Mouse (Mus musculus) right cerebral cortex, postnatal 4 days (tissue): ENCODE measurements at regions not wholly inside any gene's neighbourhood (a gene's known extent, or its start where the extent isn't known, plus 50 kb on each side); places are given as distances from the start of the nearest gene placed in this dataset.

Experiments
- DNase-seq: peaks from one replicate; pipeline ENCODE4 v3.0.0-alpha.2; 2022

GRCm38 (mm10) chr4:70160525-70161224 lies 249.6 kb downstream of the Cdk5rap2 start:
- DNase-seq: no peak

GRCm38 (mm10) chr4:70160062-70160461 lies 250.2 kb downstream of the Cdk5rap2 start:
- DNase-seq: no peak

DNA sequence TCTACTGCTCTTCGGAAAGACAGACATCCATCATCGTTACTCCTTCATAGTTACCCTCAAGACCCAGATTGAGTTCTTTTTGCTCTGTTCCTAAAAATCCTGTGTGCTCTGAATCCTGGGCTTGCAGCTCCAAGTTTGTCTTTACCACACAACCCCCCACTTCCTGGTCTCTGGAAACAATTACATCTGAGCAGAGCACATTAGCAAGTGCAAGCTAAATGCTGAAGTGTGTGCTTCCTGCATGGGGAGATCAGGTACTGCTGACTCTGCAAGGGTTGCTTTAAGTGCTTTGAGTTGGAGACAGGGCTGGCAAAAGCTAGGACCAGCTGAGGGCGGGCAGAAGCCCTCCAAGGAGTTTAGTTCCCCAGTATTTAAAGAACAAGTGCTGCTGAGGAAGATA lies 257.1 kb downstream of the Cdk5rap2 start:
- DNase-seq: no peak

DNA sequence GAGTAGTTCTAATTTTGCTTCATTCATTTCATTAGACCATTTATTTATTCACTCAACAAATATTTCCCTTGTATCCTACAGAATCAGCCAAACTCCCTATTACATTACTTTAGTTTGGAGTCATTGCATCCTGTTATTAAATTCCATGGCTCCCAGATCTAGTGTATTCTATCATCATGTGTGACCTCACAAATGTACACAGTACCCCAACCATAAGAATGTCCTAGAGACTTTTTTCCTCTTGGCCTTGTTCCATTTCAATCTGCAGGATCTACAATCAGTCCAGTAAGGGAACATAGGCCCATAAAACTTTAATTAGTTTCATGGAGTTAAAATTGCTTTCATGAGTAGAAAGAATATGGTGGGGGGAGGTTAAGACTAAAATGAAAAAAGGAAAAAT lies 301.2 kb downstream of the Cdk5rap2 start:
- DNase-seq: no peak

DNA sequence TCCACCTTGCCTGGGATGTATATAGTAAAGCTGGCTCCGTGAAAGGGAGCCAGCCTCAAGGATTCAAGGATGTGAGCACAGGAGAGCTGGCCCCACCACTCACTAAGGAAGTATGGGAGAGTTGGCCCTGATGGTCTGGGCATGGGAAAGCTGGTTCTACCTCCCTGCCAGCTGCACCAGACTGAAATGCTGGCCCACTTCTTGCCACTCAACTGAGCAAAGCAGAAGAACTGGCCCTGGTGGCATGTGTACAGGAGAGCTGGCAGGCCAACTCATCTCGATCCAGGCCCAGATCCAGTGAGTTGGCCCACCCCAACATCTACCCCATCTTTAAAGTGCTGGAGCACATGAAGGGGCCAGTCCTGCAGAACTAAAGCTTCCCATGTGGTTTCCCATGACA lies 304.5 kb downstream of the Cdk5rap2 start:
- DNase-seq: no peak

DNA sequence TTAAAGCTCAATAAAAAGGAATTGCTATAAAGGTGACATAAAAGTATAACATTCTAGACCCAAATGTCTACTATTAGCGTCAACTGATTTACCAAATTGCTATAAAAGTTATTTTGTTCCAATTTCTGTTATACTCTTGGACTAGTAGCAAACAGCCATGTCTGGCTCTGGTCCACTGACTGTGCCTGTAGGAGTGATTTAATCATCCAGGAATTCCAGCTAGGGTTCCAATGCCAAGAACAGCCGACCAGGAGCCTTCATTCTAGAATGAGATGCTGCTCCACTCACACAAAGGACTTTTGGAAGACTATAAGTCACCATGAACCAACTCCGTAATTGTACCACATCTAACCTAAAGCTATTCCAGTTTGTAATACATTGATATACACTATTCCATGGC lies 312.9 kb downstream of the Cdk5rap2 start:
- no peak for DNase-seq

- DNase-seq: no peak
Observed at GRCm38 (mm10) chr4:70078206-70078605, 332.0 kb downstream of the Cdk5rap2 start.

DNA sequence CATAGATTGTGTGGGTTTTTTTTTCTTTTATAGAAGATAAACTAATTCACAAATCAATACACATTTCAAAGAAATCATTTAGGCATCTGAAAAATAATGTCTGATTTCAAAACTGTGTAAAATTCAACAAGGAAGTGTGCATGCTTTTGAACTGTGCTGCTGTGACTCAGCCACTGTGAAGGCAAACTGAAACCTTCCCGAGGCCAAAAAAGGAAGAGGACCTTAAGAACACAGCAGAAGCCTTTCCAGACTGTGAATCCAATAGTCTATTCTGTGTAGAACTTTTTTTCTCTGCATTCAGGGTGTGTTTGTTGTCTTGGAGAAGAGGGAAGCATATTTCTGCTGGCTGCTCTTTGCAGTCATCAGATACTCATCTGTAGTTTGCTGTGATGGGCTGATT lies 347.7 kb downstream of the Cdk5rap2 start:
- DNase-seq: no peak

- peak; percentile 48 for DNase-seq
Observed at GRCm38 (mm10) chr4:70058831-70059544, 351.3 kb downstream of the Cdk5rap2 start.

GRCm38 (mm10) chr4:70053136-70053535 lies 357.1 kb downstream of the Cdk5rap2 start:
- DNase-seq: no peak

GRCm38 (mm10) chr4:70038241-70038640 lies 372.0 kb downstream of the Cdk5rap2 start:
- DNase-seq: no peak

- peak; percentile 8 for DNase-seq
Observed at GRCm38 (mm10) chr4:70035912-70036311, 374.3 kb downstream of the Cdk5rap2 start.

- no peak for DNase-seq
Observed at GRCm38 (mm10) chr4:70032497-70032896, 377.7 kb downstream of the Cdk5rap2 start.

DNA sequence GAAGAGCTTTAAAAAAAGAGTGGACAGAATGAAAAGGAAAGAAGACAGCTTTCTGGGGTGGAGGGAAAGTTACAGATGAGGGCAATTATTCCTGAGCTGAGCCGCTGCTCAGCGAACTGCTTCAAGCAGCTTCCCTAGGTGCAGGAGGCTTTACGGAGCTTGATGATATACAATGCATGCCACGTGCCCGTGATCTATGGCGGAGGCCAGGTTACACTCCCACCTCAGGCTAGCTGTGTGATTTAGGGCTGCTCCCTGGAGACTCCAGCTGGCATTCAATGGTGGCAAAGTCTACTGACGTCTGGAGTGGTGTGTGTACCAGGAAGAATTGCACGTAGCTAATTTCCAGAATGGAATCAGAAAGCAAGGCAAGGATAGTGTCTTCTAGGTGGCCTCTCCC lies 383.4 kb downstream of the Cdk5rap2 start:
- no peak for DNase-seq

DNA sequence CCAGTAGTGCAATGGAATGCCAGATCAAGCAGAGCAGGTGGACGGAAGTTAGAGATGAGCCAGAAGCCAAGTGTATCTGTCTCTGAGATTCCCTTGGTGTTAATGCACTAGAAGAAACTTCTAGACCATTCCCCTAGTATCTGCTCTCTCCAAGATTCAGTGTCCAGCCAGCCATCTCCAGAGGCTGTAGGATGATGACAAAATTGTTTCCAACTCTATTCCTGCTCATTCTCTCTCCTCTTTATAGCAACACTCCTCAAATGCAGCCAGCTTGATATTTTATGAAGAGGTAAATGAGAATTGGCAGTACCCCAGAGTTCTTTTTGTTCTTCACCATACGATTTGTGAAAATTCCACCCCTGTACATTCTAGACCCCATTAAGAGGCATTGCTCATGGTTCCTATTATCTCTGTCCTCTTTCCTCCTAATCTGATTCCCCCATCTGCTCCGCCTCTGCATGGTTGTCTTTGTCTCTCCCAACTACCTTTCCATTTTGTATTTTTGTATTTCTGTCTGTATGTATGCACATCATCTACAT lies 385.3 kb downstream of the Cdk5rap2 start:
- DNase-seq: no peak

DNA sequence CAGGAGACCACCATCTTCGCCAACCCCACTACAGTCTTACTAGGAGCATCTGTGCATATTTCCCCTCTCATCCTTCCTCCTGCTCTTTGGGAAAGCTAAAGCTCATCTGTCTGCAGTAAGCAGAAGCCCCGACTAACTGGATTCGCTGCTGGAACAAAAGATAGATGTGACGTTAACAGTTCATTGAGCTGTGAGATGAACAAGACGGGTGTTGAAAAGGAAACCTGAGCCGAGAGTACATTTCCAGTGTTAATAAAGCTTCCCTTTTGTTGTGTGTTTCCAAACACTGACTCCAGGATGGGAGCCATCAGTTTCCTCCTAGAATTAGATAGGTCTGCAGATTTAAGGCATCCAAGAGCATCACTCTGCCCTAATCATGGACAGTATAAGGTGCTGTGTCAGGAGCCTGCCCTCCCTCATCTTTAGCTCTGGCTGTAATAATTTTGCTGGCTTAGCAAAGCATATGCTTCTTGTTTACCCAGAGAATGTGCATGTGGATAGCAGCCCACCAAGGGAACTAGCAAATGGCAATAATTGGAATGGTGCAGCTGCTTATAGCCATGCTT lies 389.3 kb downstream of the Cdk5rap2 start:
- no peak for DNase-seq

- DNase-seq: peak; percentile 8
Observed at GRCm38 (mm10) chr4:70012220-70012580, 398.0 kb downstream of the Cdk5rap2 start.

DNA sequence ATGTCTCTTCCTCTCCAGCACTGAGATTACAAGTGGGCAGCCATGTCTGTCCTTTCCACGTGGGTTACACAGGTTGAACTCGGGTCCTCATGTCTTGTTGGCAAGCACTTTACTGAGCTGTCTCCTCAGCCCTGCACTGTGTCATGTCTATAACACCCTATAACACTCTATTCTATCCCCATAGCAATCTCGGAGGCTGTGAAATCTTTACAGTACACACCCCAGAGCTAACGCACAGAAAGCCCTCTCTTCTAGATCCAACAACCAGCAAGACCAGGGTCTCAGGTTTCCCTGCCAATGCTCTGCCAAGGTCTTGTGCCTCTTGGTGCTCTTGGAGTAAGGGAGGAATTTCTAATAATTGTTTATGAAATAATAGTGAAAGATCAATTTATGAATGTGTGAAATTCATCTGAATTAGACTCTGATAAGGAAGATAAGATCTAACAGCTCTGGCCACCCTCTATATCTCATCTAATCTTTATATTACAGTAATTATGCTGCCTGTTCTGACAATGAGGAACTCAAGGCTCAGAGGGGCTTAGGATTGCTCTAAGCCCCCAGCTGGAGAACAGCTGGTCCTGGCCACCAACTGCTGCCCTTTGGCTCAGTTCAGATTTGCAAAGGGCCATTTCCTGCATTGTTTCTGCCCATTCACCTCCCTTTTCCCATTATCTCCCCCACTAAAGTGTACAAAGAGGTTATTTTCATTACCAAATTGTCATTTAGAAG lies 398.6 kb downstream of the Cdk5rap2 start:
- DNase-seq: no peak

- no peak for DNase-seq
Observed at GRCm38 (mm10) chr4:70010466-70010865, 399.8 kb downstream of the Cdk5rap2 start.

DNA sequence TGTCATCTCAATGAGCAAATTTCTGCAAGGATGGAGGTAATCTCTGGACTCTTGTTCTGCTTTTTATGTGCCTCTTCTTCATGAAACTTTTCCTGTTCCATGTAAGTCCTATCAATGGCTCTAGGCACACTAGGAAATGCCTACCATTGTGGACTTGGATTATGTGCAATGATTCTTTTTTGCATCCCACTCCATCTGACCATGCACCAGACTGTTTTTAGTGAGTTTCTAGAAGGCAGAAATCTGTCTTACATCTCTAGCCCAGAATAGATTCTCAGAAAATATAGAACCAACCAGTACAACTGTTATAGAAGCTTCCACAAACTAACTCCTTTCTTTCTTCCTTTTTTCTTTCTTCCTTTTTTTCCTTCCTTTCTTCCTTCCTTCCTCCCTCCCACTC lies 405.3 kb downstream of the Cdk5rap2 start:
- DNase-seq: no peak

DNA sequence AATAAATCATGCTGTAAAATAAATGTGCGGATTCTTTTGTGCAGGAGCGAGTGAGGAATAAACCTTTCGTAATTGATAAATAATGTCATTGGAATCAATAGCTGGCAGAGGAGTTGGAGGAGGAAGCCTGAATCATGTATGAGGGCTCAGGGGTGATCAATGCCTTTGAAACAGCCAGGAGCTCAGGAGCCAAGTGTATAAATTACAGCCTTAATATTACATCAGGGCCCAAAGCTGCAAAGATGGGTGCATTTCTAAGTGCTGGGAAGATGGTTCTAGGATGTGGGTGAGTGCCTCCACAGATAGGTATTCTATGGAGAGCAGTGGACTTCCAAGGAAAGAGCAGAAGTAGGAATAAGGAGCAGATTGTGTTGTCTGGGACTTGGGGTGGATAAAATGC lies 417.0 kb downstream of the Cdk5rap2 start:
- DNase-seq: no peak

- no peak for DNase-seq
Observed at GRCm38 (mm10) chr4:69974208-69974607, 436.0 kb downstream of the Cdk5rap2 start.

DNA sequence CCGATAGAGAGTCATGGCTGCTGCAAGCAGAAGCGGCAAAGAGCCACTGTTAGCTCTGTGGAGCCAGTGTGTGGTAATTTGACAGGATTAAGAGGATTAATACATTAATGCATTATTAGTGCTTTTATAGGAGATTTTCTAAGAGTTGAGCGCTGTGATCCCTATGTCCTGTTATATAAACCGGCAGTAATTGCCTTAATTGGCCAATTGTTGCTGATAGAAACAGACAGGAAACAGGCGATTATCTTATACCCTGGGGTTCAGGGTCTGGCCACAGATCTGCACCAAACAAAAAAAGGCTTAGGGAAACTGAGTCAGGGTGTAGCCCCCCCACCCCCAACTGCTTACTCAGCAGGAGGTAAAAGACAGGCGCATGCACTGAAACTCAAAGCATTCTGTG lies 436.7 kb downstream of the Cdk5rap2 start:
- no peak for DNase-seq
